Mouse (Mus musculus): ENCODE measurements around the gene Nos3. TPM values are rescaled to one million over a fixed set of nuclear protein-coding genes. Genes with fewer than 3 reads are reported as not detected.
A peak's percentile ranks its signal among the peaks of the same experiment; 100 is the strongest.
"Not testable (repeated sequence)": the region's sequence is repeated elsewhere in the genome, so short reads cannot be mapped to it uniquely, and the experiment has no call there.

Nos3 gene
- total RNA-seq, 2 experiments from 2014 or later, result not detected

DNA sequence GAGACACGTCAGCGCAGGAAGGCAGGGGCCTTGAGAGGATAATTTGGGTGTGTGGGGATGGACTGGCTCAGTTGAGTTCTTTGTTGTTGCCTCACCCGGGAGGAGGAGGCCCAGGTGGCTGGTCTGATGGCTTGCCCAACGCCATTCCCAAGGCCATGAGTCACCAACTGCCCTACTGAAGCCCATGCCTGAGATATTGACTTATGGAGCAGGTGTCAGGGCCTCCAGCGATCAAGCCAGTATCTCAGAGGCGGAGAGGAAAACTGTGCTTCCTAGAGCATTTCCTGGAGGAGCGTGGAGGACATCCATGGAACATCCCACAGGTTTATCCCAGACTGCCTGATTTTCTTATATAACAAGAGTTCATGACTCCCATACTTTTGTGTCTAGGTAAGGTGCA is 28.1 kb downstream of the Nos3 start:
- ATAC-seq (replicated peaks; ENCODE audit: low FRiP score, poor library complexity, severe bottlenecking), result no peak

DNA sequence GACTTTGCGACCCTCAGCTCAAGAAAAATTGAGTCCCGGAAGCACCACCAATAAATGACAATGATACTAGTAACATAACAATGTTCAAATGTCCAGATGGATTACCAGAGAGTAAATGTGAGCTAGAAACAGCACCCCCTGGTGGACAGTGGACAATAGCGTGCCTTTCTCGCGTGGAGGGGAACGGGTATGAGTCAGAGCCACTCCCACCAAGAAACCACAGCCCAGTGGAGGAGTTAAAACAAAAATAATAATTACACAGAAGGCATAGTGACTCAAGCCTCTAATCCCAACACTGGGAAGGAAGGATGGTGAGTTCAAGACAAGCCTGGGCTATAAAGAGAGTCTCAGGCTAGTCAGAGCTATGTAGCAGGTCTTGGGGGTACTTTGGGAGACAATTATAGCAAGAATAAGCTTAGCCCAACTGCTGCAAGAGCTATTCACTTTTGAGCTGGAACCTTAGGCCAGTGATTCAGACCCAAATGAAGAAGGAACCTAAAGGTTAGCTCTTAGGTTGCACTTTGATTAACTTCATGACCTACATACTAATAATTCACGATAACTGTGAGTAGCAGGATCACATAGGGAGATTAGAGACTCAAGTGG is 28.9 kb downstream of the Nos3 start, which contains the start of gene Abcb8:
Gene Abcb8 (plus strand): TSS at position 272 of the 606 bp plus-strand sequence.
- ATAC-seq (replicated peaks; ENCODE audit: low FRiP score, poor library complexity, severe bottlenecking), result peak; percentile 66

DNA sequence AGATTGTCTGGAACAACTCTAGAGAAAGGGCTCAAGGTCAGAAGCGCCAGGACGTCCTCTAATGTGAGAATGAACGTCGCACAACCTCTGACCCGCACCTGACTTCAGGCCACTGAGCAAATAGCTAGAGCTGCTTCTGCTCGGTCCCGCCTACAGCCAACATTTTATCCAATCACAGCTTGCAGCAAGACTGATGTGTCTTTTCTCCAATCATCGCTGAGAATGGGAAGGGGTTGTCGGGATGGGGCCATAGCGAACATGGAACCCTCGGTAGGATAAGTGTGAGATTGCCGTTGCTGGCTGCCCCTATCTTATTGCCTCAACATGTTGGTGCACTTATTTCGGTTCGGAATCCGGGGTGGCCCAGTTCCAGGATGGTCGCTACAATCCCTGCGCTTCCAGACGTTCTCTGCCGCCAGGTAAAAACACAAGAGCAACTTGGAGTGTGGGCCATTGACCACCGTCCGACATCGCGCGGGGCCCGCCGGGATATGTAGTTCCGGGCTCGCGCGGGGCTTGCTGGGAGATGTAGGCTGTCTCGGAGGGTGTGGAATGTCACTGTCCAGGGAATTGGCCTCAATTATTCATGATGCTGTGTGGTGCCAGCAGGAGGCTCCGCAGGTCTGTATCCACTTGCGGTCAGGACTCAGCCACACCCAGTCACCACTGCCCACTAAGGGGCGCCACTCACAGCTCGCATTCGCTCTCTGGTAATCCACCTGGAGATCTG is 29.7 kb downstream of the Nos3 start:
- peak; percentile 93 for ATAC-seq (replicated peaks; ENCODE audit: low FRiP score, poor library complexity, severe bottlenecking)

DNA sequence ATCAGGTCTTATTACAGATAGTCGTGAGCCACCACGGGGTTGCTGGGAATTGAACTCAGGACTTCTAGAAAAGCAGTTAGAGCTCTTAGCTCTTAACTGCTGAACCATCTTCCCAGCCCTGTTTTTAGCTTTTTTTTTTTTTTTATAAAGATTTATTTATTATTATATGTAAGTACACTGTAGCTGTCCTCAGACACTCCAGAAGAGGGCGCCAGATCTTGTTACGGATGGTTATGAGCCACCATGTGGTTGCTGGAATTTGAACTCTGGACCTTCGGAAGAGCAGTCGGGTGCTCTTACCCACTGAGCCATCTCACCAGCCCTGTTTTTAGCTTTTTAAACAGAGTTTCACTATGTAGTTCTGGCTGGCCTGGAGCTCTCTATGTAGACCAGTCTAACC is 31.6 kb downstream of the Nos3 start:
- ATAC-seq (replicated peaks; ENCODE audit: low FRiP score, poor library complexity, severe bottlenecking), result not testable (repeated sequence)

DNA sequence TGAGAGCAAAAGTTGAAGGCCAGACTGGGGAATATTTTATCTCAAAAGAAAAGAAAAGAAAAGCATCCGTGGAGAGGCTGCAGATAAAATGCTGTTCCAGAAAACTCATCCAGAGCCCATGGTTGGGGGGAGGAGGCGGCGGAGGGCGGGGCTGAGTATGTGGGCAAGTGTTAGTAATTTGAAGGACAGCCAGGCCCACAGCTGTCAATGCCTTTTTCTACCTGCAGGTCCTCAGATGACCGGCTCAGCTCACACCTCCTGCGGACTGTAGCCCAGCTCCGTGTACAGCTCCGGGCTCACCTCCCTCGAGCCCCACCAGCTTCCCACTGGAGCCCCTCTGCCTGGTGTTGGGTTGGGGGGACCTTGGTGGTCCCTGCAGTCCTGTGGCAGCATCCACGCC is 35.1 kb downstream of the Nos3 start:
- no peak for ATAC-seq (replicated peaks; ENCODE audit: low FRiP score, poor library complexity, severe bottlenecking)

DNA sequence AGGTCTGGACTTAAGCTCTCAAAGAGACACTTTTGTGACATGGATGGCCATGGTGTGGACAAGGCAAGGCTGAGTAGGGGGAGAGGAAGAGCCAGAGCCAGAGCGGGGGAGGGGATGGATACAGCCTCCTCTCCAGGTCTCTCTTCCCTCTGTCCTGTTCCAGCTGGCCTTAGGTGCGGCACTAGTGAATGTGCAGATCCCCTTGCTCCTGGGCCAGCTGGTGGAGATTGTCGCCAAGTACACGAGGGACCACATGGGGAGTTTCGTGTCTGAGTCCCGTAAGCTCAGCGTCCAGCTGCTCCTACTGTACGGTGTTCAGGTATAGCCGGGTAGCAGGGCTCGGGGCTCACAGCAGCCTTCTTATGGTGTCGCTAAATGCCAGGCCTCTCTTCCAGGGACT is 35.8 kb downstream of the Nos3 start:
- ATAC-seq (replicated peaks; ENCODE audit: low FRiP score, poor library complexity, severe bottlenecking), result no peak

DNA sequence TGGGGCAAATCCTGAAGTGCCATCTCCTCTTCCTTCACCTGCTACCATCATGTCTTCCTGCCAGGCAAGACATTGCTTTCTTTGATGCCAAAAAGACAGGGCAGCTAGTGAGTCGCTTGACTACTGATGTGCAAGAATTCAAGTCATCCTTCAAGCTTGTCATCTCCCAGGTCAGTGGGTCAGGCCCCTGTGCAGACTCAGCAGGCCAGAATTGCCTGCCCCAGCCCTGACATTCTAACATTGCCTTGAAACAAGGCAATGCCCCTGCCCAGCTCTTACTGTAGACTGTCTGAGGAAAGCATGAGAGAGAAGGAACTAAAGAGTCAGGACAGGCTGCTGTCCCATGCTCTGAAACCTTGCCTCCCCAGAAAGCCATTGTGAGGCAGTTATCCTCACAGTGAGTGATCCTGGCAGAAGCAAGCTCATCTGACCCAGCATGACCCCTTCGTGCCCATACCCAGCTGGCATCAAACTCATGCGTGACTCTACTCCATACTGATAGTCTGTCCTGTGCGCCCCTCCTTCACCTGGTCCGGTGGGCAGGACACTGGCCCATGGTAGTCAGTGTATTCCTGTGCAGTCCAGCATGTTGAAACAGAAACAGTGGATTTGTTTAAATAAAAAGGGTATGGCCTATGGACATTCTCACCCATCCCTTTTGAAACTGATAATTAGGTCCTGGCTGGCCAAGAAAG is 36.4 kb downstream of the Nos3 start:
- ATAC-seq (replicated peaks; ENCODE audit: low FRiP score, poor library complexity, severe bottlenecking), result no peak

DNA sequence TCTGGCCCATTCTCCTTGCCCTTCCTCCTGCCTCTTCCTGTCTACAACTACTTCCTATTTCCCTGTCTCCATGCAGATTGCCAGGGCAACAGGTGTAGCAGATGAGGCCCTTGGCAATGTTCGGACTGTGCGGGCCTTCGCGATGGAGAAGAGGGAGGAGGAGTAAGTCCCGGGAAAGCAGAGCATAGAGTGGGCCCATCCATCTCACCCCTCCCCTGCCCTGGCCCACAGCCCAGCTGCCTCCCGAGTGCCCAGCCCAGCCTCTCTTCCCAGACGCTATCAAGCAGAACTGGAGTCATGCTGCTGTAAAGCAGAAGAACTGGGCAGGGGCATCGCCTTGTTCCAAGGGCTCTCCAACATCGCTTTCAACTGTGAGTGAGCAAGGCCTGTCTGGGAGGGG is 37.4 kb downstream of the Nos3 start:
- ATAC-seq (replicated peaks; ENCODE audit: low FRiP score, poor library complexity, severe bottlenecking), result no peak

DNA sequence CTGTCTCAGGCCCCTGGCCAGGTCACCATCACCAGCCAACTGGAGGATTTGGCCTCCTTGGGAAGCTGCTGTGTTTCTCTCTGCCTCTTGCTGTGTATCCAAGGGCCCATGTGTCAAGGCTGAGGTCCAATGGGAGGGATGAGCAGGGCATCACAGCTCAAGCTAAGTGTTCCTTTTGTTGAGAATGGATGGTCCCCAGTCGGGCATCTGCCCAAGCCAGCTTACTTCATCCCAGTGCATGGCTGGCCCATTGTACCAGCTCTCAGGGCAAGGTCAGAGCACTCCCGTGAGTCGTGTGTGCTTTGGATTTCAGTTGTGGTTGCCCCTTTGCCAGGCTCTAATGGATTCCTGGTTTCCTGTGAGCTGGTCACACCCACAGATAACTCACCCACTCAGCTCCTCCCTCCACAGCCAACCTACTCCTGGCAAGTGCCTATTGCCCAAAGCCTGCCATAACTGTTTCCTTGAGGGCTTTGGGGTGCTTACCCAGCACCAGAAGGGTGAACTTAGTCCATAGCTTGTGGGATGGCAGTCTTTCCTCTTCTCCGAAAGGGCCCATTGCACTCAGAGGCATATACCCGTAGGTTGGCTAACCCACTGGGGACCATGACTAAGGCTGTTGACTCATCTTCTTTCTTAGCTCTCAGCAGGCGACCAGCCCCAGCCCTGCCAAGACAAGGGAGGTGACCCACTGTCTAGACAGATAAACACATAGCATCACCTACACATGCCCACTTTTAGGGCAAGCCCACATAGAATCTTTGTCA is 40.2 kb downstream of the Nos3 start:
- ATAC-seq (replicated peaks; ENCODE audit: low FRiP score, poor library complexity, severe bottlenecking), result 0 out of 2 replicates have a peak, but pooled peaks have one; percentile 60

DNA sequence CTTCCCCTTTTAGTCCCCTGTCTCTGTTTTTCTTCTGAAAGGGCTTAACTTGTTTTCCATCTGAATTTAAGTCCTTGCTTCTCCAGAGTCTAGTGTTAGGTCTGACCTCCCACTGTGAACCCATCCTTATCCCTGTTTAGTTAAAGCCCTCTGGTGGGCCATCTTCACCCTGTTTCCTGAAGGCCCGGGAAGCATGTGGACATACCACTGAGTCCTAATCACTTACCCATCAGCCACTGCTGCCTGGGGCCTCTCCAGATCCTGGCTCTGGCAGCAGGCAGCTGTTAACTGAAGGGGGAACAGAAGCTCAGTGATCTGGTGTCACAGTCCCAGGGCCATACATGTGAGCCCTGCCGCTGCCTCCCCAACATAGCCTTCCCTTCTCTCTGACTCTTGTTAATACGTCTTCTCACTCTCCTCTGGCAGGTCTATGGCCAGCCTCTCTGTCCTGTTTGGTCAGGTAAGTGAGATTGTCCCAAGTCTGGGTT is 40.8 kb downstream of the Nos3 start:
- ATAC-seq (replicated peaks; ENCODE audit: low FRiP score, poor library complexity, severe bottlenecking), result no peak

DNA sequence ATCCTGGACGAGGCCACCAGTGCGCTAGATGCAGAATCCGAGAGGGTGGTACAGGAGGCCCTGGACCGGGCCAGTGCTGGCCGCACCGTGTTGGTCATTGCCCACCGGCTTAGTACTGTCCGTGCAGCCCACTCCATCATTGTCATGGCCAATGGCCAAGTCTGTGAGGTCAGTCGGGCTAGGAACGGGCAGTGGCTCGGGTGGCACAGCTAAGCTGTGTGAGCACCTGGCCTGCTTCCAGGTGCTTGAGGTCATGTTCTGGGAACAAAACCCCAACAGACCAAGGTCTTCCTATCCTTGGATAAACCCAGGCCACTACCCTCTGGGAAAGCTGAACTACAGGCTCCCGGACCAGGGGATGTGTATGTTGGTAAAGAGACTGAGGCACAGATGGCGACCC is 44.0 kb downstream of the Nos3 start:
- no peak for ATAC-seq (replicated peaks; ENCODE audit: low FRiP score, poor library complexity, severe bottlenecking)

DNA sequence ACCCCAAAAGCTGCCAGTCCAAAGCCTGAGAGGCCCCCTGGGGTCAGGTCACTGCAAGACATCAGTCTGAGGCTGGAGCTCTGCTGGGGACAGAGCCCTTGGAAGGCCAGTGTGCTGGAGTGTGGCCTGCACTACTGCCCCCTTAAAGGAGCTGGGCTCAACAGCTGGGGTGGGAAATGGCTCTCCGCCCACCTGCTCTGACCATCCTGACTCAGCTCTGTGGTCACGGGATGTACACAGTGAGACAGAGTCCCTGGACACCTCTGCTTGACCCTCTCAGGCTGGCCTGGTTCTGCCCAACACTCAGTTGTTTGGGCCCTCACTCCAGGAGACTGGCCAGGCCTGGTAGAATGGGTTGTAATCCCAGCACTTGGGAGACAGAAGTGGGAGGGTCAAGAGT is 44.9 kb downstream of the Nos3 start:
- ATAC-seq (replicated peaks; ENCODE audit: low FRiP score, poor library complexity, severe bottlenecking), result no peak

DNA sequence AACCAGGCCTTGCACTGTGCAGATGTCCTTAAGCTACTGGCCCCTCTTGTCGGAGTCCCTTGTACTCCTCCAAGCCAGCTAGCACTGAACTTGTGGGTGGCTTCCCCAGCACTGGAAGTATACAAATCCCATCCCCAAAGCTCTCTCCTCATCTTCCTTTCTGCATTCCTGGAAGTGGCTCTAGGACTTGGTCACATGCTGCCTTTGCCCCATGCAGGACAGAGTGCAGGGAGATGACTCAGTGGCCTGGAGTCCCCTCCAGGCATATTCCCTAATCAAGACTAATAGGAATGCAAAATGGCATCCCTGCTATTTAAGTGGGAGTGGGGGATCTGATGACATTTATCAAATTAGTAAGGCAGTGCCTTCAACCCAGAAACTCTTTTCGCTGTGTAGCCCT is 47.5 kb downstream of the Nos3 start:
- ATAC-seq (replicated peaks; ENCODE audit: low FRiP score, poor library complexity, severe bottlenecking), result no peak

DNA sequence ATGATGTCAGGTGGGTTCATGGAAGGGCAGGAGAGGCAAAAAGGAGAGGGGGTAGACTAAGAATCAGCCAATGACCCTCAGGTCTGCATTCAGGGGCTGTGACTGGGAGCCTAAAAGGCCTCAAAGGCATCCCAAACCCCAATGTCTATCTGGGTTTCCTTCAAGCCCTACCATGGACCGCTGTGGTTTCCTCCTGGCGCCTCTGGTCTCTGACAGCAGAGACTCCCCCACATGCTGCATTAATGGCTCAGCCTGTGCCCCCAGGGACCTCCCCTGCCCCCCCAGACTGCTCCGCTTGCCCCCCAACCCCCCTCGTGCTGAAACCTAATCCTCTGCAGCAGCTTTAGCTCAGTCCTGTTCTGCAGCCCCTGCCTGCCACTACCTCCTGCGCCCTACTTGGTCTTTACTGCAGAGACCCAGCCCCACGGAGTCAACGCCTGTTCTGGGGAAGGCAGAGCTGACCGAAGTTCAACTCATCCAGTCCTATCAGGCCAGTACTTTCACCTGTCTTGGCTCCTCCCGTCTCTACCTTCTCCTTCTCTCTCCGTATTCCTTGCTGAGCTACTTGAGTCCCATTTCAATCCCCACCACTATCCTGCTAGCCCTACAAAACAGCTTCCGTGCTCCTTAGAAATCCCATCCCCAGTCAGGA is 48.6 kb downstream of the Nos3 start, which contains the start of gene Asic3:
Gene Asic3 (plus strand): TSS at position 351 of the 652 bp plus-strand sequence.
- ATAC-seq (replicated peaks; ENCODE audit: low FRiP score, poor library complexity, severe bottlenecking), result no peak

DNA sequence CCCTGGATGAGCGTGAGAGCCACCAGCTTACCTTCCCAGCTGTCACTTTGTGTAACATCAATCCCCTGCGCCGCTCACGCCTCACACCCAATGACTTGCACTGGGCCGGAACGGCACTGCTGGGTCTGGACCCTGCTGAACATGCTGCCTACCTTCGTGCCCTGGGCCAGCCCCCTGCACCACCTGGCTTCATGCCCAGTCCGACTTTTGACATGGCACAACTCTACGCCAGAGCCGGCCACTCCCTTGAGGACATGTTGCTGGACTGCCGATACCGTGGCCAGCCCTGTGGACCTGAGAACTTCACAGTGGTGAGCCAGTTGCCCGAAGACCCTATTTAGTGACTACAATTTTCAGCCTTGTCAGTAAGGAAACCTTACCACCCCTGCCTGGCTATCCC is 49.3 kb downstream of the Nos3 start:
- ATAC-seq (replicated peaks; ENCODE audit: low FRiP score, poor library complexity, severe bottlenecking), result no peak

DNA sequence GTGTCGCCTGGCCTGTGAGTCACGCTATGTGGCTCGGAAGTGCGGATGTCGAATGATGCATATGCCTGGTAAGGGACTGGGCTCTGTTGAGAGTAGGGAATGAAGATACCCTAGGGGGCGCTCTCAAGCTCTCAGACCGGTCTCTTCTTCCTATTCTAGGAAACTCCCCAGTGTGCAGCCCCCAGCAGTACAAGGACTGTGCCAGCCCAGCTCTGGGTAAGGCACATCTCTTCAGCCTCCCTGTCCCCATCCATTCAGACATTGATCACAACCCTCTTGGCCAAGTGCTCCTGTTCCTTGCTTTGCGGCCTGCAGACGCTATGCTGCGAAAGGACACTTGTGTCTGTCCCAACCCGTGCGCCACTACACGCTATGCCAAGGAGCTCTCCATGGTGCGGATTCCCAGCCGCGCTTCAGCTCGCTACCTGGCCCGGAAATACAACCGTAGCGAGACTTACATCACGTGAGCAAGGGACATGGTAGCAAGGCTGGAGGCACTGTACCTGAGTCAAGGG is 51.7 kb downstream of the Nos3 start:
- ATAC-seq (replicated peaks; ENCODE audit: low FRiP score, poor library complexity, severe bottlenecking), result peak; percentile 54; the same call in 1 of the 2 replicates

DNA sequence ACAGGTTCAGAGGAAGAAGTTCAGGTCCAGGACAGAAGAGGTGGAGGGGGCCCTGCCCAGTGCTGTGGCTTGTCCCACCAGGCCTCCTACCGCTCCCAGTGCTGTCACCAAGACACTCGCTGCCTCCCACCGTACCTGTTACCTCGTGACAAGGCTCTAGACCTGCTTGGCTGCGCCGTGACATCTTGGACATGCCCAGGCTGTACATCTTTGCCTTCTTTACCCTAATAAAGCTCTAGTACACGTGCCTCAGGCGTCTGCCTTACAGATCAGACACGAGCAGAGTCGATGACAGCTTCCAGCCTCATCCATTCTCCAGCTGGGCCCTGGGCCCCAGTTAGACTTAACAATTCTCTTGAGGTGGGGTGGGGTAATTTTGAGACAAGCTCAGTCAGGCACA is 53.0 kb downstream of the Nos3 start:
- no peak for ATAC-seq (replicated peaks; ENCODE audit: low FRiP score, poor library complexity, severe bottlenecking)

DNA sequence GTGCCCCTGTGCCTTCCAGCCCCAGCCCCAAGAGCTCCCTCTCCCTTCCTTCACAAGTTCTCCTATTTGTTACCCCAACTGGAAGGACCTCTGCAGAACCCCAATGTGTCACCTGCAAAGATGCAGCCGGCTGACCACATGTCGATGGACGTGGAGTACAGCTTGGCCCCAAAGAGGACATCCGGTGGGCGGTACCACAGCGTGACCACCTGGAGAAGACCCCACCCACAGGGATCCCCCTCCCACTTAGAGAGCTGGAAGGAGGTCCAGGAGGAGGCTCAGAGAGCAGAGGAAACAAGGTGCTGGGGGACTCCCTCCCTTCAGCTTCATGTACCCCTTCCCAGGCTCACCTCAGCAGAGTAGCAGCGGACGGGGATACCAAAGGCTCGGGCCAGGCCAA is 55.8 kb downstream of the Nos3 start:
- no peak for ATAC-seq (replicated peaks; ENCODE audit: low FRiP score, poor library complexity, severe bottlenecking)
